Mouse (Mus musculus) fat pad, adult 2 months (tissue): ENCODE results near the gene Exoc3l4.

ENCODE experiments used
- DNase-seq: peaks from one replicate; pipeline ENCODE4 v3.0.0-alpha.2; 2011; ENCODE audit warnings: low read depth, low spot score; ENCODE audit errors: extremely low read depth

Exoc3l4 gene

DNA sequence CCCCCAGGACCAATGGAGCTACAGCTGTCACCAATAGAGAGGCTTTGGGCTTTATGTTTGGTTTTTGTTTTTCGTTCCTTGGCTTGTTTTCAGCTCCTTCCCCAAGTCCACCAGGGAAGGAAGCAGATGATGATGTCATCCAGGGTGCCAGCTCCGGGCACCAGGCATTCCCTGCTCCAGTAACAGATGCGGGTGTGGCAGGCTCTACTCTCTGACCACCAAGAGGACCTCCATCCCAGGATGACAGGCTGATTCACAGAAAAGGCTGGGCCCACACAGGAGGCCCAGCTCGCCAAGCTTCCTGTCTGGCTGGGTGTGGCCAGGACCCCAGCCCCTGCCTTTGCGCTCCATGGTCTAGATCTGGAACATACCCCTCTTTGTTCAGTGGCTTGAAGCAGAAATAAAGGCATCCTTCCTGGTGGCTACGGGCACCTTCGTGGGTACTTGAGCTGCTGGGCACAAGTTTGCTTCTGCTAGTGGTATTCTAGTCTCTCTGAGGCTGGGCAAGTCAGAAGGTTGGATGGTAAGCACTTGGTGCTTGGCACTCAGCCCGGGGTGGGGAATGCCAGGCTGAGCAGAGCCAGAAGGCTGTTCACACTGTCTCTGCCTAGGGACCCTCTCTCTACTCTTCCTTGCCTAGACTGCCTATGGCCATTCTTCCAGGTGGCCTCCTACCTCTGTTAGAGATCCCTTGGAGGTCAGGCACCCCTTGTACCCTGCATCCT is 5.0 kb upstream of the Exoc3l4 start:
- no peak for DNase-seq

- DNase-seq, result no peak
These were observed 4.1 kb upstream of the Exoc3l4 start for GRCm38 (mm10) chr12:111412581-111413284.

DNA sequence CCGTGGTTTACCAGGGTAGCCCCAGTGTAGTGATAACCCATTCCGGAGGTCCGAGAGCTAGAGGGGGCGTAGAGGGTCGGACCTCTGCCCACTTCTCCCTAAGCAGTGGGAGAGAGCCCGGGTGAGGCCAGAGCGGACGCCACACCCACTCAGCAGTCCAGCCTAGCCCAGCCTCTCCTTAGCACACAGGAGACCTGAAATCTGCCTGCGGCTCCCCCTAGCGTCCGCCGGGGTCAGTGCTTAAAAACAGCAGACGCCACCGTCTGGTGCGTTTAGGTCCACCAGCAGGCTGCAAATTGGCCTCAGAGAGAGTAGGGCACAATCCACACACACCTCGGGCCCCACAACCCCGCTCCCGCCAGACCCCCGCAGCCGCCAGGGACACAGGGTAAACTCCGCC is 3.5 kb upstream of the Exoc3l4 start:
- no peak for DNase-seq

GRCm38 (mm10) chr12:111419918-111420317 is 3.1 kb downstream of the Exoc3l4 start:
- no peak for DNase-seq

DNA sequence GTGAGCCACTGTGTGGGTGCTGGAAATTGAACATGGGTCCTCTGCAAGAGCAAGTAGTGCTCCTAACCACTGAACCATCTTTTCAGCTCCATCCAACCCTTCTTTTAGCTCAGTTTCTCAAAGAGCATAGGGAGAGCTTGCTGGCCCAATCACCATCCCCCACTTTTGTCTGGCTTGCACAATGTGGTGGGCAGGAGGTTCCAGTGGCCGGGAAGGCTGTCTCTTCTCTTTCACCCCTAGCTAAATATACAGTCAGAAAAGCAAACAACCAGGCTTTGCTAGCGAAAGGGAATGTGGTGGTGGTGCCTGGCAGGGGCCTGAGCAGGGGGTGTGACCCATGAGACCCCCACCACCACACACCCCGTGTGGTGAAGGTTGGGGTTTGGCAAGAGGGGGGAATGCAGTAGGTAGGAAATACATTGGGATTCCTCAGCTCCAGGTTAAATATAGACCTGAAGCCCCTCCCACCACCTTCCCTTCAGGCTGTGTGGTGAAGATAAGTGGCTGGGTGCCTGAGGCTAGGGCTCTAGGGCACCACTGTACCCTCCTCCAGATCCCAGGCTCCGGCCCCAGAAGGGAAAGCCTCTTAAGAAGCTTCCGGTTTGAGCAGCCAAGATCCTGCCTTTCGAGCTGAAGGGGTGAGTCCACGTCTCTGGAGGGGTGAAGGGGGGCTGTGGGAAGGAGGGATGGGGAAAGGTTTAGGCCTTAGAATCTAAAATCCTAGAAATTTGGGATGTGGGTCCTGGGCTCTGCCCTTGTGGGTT is 4.3 kb downstream of the Exoc3l4 start:
- DNase-seq, result no peak

DNA sequence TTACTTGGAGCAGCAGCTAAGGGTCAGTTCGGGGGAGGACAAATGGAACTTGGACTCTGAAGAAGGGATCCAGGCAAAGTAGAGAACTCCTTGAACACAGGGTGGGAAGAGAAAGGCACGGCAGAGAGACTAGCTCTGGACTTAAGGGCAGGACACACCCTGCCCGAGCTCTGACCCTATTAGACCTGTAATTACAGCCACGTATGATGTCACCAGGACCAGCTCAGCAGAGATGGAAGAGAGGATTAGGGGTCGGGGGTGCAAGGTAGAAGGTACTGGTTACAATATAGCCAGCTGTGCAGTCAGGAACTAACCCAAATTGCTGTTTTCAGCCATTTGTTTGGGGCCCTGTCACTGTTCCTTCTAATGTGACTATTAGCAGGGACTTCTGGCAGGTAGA is 6.0 kb downstream of the Exoc3l4 start:
- DNase-seq, result no peak

DNA sequence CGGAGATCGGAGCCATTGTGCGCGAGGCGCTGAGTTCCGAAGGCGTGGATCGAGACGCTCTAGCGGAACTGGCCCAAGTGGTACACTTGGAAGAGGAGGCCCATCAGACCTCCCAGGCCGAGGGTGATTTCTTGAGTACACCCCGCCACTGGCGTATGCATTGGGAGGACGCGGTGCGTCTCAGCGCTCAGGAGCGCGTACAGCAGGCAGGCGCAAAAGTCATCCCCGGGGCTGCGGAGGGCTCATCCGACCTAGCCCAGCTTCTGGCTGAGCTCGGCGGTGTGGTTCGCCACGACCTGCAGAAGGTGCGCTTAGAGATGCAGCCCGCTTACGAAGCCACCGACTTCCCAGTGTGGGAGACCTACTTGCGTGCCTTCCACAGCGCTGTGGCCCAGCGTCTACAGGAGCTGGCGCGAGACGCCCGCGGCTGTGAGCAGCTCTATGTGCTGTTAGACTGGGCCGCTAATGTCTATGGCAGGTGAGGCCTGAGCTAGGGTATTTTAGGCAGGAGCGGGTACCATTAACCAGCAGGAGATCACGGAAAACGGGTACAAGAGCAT is 6.8 kb downstream of the Exoc3l4 start:
- no peak for DNase-seq

DNA sequence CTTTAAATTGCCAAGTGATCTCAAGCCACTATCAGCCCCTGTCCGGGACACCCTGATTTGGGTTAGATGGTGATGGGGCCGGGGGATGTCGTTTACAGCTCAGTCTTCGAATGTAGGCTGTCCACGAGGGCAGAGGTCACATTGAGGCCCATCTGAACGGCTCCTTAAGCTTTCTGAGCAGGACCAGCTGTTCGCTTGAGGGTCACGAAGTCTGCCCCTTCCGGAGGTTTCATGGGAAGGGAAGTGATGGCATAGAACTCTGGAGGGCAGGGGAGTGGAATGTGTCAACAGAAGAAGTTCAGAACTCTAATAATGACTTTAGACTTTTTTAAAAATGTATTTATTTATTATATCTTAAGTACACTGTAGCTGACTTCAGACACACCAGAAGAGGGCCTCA is 7.7 kb downstream of the Exoc3l4 start:
- no peak for DNase-seq

DNA sequence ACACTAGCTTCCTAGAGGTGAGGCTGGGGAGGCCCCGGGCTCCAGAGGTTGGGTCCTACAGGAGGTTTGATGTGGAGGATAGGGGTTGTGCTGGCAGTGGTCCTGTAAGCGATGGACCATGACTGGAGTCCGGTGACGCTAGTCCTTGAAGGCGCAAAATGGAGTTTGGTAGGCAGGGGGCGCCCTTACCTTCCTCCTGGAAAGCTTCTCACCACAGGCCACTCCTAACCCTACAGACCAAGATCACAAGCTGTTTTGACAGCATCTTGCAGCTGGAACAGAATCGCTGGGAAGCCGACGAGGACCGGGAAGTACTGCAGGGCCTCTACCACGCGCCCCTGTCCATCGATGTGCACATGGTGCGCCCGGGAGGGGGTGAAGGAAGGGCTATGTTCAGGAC is 8.4 kb downstream of the Exoc3l4 start:
- no peak for DNase-seq

- no peak for DNase-seq
These were observed 9.1 kb downstream of the Exoc3l4 start for GRCm38 (mm10) chr12:111425789-111426460.

- no peak for DNase-seq
These were observed 10.8 kb downstream of the Exoc3l4 start for GRCm38 (mm10) chr12:111427438-111428113.

GRCm38 (mm10) chr12:111428364-111428763 is 11.5 kb downstream of the Exoc3l4 start:
- DNase-seq, result no peak

DNA sequence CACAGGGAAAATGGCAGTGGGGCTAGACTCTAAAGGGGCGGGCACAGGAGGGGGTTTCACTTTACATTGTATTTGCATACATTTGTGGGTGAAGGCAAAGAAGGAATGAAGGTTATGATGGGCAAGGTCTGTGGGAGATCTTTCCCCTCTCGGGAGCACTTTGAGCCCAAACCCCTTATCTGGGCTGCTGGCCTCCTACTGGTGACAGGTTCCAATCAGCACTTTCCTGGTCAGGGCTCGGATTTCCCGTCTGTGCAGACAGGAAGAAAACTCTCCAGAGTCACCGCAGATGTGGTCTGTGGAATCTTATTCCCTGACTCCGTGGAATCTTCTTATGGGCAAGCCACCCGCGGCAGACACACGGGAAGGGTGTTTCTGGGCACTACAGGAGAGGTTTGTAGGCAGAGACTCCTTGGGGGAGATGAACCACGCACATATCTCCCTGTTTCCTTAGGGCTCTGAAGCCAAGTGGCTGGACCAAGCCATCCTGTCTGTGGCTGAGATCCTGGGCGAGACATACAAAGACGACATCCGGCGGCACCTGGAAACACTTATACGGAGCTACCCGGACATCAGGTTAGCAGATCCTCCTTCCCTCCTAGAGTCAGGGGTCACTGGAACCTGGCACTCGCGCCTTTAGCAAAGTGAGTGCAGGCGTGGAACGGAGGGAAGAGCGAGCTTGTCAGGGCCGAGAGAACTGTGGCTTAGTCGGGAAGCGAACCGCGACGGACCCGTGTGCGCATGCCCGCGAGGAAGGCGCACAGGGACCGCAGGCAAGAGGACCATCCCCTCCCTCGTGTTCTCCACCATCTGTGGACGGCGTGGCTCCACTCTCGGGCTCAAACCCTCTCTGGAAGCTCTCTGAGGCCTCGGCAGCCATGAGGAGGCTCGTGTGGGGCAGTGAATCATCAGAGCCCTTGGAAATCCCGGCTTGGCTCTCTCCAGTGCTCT is 12.4 kb downstream of the Exoc3l4 start:
- DNase-seq, result no peak

DNA sequence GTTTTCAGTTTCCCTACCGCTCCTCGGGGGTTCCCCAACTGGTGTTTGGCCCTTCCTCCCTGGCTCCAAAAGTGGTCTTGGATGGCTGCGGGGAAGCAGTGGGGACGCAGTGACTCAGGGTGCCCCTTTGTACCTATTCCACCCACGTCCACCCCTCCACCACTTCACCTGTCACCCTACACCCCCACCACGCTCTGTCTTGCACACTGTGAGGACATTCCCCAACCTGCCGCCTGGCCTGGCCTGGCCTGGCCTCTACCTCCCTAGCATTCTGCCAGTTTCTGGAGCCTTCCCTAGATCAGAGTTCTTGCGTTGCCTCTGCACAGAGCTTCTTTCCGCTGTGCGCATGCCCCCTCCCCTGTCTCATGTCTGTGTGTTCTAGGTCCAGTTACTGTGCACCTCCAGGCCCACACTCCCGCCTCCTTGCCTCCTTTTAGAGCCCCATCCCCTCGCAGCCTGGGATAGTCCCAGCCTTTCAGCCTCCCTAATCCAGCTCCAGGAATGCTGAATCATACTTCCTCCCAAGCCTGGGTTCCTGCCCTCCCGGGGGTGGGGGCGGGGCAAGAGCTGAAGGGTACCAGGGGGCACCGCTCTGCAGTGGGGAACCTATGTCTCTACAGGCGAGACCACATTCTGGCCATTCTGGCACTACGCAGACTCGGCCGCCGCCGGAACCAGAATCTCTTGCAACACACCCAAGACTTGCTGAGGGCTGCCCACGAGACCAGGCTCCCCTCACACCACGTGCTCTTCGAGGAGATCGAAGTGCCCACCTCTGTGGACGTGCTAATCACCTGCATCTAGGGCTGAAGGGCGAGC is 13.4 kb downstream of the Exoc3l4 start:
- DNase-seq, result no peak

DNA sequence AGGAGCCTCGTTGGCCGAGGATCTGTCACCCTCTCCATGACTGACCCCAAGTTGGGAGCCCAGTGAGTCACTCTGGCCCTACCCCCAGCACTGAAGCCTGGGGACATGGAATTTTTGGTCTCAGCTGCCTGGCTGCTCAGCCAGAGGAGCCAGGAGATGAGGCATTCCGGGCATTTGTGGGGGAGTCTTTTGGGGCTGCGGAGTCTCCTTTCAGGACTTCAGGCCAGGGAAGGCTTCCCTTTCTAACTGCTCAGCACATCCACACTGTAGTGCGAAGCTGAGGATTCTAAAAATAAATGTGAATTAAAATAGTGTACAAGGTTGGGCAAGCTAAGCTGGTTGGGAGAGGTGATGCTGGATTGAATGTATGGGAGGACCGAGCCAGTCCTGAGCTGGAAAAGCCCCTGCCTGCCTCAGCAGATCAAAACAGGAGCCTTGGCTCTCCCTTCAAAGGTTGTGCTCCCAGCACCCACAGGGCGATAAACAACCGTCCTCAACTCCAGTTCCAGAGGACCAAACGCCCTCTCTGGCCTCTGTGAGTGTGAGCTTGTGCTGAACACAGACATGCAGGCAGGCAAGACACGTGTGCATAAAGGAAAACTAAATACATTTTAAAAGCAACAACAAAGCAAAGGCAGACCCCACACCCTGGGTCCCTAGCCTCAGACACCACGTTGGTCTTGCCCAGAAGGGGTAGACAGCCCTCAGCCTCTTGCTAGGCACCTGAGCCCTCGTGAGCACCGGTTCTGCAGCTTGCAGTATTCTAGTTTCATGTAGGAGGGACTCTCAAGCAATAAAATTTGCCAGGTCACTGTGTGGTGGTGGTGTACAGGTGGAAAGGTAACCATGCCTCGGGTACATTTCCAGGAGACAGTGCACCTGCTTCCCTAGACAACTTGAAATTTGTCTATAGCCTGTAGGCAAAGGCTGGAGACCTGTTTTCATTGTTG is 14.3 kb downstream of the Exoc3l4 start:
- no peak for DNase-seq

DNA sequence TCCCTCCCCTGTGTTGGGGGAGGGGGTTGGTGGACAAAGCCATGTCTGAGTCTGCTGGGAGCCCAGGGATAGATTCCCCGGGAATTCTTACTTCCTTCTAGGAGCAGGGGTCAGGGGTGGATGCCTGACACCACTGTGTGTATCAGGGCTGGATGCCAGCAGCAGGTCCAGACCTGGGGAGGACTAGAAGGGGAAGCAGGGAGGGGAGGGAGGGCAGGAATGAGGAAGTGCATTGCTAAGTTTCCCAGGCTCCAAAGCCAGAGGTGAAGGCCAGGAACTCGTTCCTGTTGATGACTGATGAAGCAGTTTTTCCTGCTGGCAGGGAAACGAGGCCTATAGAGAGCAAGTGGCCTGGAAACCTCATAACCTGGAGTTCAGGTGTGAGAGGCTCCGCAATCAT is 15.3 kb downstream of the Exoc3l4 start:
- DNase-seq, result no peak

DNA sequence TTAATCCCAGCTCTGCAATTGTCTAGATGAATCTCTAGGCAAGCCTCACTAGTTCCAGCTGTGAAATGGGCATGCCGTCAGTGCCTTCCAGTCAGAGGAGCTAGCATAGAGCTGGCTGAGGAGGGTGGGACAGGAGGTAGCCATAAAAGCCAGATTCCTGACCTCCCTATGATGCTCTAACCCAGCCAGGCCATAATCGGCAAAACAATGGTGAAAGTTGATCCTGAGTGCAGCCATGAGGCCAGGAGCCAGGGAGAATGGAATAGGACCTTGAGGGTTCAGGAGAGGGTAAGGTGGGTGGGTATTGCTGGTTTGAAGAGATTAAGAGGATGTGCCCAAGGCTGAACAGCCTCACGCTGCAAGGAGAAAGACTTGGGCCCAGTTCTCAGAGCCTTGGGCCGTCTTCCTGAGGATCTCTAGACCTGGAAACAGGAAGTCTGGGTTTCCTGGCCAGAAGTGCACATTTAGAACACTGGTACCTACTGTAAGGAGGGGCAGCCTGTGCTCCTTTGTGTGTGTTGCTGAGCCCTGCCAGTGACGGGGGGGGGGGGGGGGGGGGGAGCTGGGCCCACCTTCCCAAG is 16.0 kb downstream of the Exoc3l4 start:
- no peak for DNase-seq
